Mouse (Mus musculus) spleen, adult 18-20 months (tissue): ENCODE measurements around the gene Itga11.
"Not testable (repeated sequence)": the region's sequence is repeated elsewhere in the genome, so short reads cannot be mapped to it uniquely, and the experiment has no call there.

ENCODE experiments used
- DNase-seq, 2 experiments: peaks; one replicate each; pipeline ENCODE4 v3.0.0; 2022; ENCODE audit warnings: mixed read lengths in 2 of 2

Gene Itga11

DNA sequence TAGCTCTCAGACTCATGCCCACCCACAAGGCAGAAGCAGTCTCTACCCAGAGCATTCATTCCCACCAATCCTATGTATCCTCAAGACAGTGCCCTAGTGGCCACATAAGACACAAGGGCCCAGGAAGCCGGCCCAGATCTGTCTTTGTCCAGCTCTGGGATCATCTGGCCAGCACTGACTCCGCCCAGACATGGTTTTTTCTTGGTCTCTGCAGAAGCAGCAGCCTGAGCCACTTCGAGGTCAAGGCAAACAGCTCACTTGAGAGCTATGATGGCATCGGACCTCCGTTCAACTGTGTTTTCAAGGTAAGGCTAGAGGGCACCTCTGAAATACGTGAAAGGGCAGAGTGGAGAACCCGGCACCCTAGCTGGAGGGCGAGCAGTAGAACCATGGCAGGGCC, 95.1 kb downstream of the Itga11 start:
- DNase-seq, result no peak

DNA sequence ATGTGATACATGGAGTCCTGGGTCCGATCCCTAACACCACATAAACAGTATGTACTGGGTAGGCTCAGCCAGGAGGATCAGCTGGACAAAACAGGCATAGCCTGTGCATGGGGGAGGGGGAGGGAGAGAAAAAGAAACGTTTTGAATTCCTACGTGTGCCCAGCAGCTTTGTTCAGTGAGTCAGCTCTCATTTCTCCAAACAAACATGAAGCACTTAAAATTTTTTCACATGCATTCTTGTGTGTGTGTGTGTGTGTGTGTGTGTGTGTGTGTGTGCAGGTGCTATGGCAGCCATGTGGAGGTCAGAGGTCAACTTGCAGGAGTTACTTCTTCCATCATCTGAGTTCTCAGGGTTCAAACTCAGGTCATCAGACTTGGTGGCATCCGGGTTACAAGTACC, 97.8 kb downstream of the Itga11 start:
- DNase-seq, result no peak

DNA sequence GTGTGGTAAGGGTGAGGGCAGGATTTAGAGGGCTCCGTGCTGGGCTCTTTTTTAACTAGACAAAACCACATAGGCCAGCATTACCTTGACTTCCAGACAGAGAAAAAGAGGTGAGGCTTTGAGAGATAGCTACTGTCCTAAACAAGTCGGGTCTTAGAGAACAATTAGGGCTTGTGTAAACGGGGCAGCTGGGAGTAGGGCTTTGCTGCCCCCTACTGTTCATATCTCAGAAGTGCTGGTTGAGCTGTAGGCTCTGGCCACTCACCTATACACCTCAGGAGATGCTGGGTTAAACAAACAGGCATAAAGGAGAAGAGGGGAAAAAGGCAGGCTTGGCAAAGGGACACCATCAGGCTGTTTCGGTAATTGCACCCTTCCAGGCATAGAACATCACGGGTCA, 99.8 kb downstream of the Itga11 start:
- DNase-seq, result peak in 1 of 2 experiments; percentile 33

DNA sequence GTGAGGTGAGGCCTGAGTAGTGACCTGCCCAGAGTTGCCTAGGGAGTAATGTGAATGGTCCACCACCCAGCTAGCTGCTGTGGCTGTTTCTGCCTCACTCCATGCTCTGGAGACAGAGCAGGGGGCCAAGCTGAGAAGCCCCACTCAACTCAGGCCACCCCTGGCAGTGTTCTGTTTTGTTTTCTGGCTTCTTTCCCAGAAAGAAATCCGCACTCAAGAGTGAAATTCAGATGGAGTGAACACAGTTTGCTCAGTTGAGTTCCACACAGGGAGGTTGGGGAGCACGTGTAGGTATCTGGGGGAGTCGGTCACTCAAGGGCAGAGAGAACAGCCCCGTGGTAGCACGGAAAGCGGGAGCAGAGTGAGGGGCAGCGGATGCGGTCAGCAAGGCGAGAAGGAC, 101.1 kb downstream of the Itga11 start:
- DNase-seq, result no peak

DNA sequence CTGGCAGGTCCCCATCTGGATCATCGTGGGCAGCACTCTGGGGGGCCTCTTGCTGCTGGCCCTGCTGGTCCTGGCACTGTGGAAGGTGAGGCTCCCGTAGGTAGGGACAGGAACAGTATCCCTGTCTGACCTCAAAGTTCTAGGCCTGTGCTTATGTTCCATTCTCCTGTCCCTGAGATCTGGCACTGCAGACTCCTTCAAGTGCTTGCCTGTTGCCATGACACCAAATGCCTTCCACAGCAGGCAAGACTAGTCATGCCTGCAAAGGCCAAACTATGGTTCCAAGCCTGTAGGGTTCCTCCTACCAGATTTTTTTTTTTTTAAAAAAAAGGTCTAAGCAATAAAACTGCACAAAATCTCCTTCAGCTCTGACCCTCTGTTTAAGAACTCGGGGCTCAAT, 104.3 kb downstream of the Itga11 start:
- no peak for DNase-seq

DNA sequence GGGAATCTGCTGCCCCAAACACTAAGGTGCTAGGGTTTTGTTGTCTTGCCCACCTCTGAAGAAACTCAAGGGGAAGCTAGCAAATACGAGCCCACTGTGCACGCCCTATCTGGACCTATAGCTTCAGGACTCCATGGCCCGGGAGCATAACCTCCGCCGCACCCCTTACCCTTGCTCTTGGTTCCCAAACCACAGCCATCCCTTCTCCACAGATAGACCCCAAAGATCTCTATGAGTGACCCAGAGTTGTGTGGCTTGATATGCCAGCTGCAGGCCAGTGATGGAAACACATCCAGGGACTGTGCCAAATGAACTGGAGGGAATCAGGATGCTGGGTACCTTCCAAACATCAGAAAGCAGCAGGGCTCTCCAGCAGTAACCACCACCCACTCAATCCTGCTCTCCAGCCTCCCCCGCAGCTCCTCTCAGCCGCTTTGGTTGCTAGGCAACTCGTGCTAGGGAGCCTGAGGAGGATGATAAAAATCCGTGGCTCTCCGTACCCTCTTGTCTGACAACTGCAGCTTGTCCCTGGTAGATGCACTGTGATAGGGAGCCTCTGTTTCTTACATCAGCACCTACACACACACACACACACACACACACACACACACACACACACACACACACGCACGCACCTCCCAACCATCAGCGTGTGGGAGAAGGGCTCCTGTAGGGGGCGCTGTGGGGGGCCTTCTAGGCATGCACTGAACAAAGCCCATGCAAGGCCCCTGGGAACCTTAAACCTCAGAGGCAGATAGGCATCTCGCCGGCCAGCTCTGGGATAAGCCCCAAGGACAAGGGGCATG, 105.6 kb downstream of the Itga11 start:
- no peak for DNase-seq

DNA sequence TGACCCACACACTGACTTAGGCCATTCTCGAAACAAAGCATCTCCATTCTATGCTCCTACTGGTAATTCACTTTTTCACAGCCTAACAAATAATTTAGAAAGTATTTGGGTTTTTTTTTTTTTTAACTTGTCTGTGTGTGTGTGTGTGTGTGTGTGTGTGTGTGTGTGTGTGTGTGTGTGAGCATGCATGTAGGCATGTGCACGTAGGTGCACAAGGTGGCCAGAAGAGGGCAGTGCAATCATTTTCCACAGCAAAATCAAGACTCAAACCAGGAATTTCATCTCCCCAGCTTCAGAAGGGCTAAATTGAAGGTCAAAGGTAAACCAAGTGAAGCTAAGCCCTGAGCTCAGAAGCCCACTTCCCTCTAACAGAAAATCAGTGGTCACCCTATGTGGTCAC, 106.6 kb downstream of the Itga11 start:
- no peak for DNase-seq

DNA sequence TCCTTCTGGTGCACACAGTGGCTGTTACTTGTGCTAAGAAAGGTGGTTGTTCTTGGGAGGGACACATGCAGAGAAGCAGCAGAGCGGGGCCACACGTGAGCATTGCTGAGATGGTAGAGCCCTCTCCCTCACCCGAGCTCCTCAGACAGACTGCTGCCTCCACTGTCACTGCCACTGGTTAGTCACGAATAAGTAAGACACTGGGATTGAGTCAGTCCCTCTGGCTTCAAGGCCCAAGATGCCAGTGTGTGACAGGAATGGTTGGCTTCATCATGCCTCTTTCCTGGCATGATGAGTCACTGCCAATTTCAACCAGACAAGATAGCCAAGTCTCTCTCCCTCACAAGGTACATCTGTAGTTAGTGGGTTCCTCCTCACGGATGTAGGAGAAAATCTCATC, 109.1 kb downstream of the Itga11 start:
- DNase-seq, result no peak

DNA sequence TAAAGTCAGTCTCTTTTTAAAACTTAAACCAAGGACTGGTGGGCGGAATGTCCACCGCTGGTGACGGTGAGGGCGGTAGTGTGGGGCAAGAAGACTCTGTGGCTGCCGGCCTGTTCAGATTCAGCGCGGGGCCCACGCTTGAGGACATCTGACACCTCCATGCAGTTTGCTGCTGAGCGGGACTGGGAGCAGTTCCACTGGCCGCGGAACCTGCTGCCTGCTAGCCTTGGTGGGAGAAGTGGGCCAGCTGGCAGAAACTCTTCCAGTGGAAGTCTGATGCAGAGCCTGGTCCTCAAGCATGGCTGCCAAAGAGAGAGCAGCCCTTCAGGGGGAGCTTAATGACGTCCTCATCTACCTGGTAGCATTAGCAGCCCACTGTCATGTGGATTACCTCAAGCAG, 112.2 kb downstream of the Itga11 start:
- no peak for DNase-seq

DNA sequence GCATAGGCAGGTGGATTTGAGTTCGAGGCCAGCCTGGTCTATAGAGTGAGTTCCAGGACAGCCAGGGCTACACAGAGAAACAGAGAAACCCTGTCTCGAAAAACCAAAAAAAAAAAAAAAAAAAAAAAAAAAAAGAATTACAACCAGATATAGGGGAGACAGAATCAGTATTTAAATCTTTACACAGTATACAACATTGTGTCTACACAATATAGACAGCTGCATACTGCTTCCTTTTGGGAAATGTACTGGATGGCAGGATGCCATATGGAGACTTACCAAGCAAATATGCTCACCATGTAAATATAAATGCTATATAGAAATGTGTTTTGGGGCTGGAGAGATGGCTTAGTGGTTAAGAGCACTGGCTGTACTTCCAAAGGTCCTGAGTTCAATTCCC, 121.6 kb downstream of the Itga11 start:
- DNase-seq, result not testable (repeated sequence)

DNA sequence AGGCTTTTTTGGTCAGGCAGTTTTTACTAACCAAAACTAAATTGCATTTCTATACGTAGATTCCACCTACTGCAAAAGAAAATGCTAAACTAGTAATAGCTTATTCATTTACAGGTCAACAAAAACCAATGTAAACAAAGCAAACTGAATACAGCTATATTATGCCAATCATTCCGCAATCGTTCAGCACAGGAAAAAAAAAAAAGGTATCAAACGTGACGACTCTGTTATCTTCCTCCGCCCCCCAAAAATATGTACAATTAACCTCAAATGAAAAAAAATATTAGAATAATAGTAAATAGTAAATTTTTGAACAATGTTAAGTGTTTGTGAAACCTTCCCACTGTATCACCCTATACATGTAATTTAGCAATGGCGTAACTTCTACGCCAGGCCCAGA, 132.5 kb downstream of the Itga11 start:
- no peak for DNase-seq

DNA sequence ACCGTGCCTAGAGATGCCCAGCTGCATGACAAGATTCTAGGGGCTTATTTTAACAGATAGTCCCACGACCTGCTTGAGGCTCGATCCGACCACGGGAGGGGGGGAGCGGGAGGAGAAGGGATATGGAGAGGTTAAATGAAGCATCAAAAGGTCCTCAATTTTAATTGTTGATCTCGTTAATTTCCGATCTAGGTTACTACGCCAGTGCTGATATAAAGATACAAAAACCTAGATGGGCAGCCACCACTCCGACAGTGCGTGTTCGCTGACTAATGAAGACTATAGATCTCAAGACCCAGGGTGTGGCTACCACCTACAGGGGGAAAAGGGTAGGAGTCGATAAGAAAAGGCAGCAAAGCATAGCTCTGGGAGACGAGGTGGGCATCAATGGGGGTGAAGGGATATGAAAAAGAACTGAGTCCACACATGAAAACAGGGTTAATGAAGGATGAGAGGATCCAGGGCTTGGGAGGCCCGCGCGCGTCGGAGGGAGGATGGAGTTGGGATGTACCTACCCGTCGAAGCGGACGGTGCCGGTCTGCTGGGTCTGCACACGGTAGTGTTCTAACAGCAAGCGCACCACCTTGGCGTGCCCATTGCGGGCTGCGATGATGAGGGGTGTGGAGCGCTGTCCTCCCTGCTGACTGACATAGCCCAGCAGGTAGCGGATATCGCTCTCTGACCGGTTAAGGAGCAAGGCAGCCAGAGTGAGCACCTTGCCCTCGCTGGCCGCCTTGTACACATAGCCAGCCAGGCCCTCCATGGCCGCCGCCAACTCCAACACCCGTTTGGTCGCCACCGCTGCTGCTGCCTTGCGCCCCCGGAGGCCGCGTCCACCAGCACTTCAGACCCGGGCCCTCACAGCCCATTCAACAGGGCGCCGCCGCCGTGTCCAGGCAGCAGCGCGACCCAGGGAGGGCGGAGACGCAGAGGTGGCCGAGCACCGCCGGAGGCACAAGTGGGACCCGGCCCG, 133.2 kb downstream of the Itga11 start:
- DNase-seq, result no peak

DNA sequence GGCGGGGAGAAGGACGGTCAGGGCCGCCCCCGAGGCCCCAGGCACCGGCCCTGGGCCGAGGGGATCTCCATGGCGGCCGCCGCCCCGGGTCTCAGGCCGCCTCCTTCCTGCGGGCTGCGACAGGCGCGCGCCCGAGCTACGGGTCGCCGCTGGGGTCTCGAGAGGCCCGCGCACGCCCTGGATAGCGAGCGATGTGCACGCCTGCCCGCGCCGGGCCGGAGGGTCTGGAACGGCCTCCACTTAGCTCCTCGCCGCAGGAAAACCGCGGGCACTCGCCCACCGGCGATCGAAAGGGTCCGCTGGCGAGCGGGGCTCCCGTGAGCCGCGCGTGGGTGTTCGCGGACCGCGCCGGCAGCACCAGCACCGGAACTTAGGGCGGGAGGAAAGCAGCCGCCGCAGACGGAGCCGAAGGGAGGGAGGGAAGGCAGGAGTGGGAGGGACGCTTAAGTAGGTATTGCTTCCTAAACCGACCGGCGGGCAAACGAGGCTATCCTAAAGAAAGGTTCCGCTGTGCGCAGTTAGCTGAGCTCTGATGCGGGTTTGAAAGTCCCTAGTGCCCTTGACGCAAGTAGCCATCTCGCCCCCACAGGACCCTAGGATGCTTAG, 134.0 kb downstream of the Itga11 start, which contains the start of gene Fem1b:
Fem1b (minus strand) TSS at position 419 of the 606 bp plus-strand sequence.
- peak; percentile 82 to 86 for DNase-seq

DNA sequence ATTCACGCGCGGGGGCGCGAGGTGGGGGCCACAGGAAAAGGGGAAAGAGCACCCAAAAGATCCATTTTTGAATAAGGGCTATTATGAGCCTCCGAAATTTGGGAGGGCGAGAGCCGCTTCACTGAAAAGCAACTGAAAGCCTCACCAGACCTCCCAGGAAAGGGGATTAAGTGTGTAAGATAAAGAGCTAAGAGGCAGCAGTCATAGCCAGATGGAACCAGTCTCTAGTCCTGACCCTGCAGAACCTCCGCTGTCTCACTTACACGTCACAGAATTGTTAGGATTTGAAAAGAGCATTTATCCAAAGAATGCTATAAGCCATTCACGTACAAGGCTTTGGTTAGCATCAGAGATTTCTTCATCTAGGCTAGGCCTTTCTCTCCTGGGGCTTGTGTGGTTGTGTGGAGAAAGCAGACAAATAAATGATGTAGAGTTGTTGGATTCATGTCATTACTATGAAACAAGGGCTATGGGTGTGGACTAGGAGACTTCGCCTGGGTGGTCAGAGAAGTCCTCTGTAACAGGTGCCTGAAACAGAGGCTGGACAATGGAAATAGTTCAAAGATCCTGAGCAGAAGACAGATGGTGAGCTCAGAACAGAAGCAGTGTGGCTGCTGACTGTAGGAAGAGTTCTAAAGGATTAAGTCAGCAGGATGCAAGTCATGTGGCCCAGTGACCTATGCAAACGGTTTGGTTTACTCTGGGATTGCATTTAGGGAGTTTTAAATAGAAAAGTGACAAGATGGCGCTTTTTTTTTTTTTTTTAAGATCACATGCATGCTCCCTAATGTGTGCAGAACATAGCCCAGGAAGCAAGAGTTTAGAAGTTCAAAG, 134.8 kb downstream of the Itga11 start:
- no peak for DNase-seq

DNA sequence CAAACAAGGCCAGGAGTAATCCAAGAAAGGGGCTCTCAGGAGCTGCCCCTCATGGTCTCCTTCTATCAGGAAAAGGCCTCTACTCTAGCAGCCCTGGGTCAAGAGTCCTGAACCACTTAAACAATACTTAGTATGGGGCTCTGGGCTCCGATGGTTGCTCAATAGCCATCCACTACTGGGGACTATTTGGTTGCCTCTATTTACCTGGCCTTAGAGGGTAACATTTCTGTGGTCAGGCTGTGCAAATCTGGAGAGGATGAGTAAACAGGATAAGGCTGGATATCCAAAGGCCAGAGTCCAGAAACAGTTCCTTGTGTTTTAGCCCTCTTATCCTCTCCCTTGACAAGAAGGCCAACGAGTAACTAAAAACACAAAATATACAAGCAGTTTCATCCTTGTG, 137.1 kb downstream of the Itga11 start:
- no peak for DNase-seq

DNA sequence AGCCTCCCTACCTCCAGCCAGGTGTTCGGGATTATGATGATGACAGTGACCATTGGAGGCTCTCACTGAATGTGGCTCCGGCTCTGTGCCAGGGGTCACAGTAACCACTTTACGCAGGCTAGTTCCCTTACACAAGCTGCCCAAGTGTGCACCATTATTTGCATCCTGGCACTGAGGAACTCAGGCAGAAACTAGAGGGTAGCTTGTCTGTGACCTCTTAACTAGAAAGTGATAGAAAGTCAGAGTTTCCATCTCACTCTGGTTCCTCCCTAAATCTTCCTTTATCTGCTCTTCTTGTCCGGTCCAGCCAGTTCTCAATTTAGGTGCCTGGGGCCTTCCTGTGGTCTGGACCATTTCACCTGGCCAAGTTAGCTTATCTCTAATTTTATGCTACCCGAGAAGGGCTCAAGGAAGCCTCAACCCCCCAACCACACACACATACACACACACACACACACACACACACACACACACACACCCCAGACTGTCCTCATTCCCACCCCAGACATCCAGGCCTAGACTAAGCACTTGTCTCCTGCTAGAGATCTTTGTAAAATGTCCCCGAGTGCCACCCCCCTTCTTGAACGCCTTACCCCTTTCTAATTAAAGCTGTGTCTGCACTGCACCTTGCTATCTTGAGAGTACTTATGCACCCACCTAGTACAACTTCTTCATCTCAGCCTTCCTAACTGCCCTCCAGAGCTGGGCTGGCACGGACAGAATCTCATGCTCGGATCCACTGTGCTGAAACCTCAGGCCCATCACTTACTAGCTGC, 138.9 kb downstream of the Itga11 start:
- DNase-seq, result peak in 1 of 2 experiments; percentile 27

DNA sequence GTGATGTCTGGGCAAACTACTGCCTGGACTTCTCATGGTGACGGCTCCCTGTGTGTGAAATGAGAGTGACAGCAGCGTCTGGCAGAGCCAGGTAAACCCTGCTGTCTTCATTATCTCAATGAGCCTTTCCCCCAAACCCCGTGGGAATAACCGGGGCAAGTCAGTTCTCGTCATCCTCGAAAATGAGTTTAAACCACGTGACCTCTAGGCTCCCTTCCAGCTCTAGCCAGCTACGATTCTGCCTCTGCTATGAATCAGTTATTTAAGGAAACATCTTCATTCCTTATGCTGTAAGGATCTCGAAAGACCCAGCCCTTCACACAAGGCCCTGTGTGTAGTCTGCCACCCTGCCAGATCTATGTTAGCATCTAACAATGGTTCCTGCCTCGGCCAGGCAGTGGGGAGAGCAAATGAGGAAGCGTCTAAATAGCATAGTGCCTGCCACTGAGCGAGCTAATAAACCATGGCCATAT, 139.5 kb downstream of the Itga11 start:
- DNase-seq, result peak in 1 of 2 experiments; percentile 34

DNA sequence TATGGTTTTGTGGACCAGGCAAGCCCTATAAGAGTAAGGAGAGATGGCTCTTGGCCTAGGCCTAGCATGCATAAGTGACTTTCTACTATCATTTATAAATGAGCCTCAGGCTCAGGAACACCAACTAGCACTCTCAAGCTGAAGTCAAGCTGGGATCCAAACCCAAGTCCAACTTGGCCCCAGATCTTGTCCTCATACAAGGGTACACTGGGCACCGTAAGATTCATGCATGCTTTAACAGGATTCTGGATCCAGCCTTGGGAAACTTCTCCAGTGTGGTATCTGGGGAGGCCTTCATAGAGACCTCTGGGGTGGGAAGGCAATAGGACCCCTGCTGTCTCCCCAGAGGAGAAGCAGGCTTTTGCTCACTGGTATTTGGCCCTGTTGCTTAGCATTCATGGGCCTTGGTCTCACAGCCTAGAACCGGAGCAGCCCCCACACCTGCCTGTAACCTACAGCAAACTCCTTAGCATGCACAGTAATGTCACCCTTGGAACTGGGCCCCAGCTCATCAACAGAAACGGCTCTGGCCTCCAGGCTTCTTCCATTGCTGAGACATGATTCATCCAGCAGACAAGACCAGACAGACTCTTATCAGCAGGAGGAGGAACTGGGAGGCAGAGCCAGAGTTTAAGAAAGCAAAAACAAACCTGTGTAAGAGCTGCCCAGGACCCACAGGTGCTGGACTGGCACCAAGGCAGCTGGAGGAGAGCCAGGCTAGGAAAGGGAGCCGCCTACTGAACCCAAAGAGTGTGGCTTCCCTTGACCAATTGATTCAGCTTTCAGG, 140.4 kb downstream of the Itga11 start:
- no peak for DNase-seq

DNA sequence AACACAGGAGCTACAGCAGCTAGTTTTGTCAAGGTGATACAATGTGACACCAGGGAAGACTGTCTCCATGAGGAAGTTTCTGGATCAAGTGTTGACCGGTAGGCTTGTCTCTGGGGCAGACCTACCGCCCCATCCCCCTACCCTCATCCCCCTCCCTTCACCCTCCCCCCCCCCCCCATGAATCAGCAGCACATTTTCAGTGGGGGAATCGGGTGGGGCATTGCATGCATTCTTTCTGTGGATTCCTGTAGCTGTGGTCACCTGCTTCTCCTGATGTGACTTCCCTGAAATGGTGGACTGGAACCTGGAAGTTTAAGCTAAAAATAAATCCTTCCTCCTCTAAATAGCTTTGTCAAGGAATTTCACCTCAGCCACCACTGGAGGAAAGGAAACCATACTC, 141.9 kb downstream of the Itga11 start:
- no peak for DNase-seq

DNA sequence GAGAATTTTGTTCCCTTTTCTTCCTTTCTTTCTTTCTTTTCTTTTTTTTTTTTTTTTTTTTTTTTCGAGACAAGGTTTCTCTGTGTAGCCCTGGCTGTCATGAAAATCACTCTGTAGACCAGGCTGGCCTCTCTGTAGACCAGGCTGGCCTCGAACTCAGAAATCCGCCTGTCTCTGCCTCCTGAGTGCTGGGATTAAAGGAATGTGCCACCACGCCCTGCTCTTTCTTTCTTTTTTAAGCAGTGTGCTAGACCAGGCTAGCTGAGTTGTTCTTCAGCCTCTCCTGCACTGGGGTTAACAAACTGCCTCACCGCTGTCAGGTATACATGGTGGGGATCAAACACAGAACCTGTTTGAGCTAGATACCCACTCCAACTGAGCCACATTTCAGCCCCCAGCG, 142.3 kb downstream of the Itga11 start:
- DNase-seq, result not testable (repeated sequence)

DNA sequence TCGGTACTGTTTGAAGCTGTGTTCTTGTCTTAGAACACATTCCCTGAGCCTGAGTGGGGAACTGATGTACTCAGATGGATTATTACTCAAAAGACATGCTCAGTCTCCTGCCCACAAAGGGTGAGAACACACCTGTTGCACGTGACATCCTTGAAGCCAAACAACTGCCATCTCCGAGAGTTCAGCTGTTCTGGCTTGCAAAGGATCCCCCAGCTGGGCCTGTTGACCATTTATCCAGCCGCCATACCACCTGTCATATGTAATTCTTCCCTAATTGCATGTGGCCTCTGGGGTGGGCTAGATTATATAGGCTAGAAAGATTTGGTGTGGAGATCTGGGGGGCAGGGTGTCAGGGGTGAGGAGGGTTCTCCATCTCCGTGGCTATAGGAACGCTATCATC, 143.2 kb downstream of the Itga11 start:
- DNase-seq, result no peak
